Mouse (Mus musculus) cortical plate, adult 2 months (tissue): Measurements from ENCODE around the gene Sec23b.

ENCODE experiments used
- CTCF ChIP-seq: fragments of 200-500 bp; IDR thresholded peaks from 2 replicates; pipeline ENCODE4 v1.5.1; 2011; ENCODE audit warnings: mild to moderate bottlenecking, control low read depth, low read length; ENCODE audit not compliant: insufficient read depth; ENCODE audit errors: extremely low read depth
- POLR2A ChIP-seq: fragments of 200-500 bp; IDR thresholded peaks from 2 replicates; pipeline ENCODE4 v1.6.1; 2011; ENCODE audit warnings: mild to moderate bottlenecking, low read length, control low read depth; ENCODE audit not compliant: insufficient read depth; ENCODE audit errors: extremely low read depth

- TF ChIP-seq CTCF (no peak), POLR2A (no peak)
Measured at GRCm38 (mm10) chr2:144545481-144545880, 10.5 kb upstream of the Sec23b start.
